Mouse (Mus musculus) liver, adult 2 months (tissue): ENCODE data around the gene Tdrd6.

Source experiments
- CTCF ChIP-seq: fragments of 200-500 bp; IDR thresholded peaks from 2 replicates; pipeline ENCODE4 v1.5.1; 2011; ENCODE audit warnings: low read depth, low read length, control low read depth
- POLR2A ChIP-seq: fragments of 200-500 bp; IDR thresholded peaks from 2 replicates; pipeline ENCODE4 v1.6.1; 2011; ENCODE audit warnings: low read length, control low read depth; ENCODE audit not compliant: insufficient read depth; ENCODE audit errors: extremely low read depth

DNA sequence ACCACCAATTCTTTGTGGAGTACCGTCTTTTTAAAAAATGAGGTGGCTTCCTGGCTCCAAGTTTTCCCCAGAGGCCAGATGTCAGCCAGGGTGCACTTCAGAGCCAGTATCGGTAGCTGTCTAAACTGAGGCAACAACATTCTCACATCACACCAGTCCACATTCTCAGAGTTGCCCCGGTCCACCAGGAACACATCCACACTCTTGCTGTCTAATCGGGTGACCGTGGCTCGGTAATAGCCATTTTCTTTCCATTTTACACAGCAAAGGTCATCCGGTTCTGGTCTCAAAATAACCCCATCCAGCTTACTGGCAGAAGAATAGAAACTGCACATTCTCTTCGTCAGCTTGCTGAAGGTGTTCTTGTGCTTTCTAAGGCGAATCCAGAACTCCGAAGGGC, 1.9 kb downstream of the Tdrd6 start:
- TF ChIP-seq CTCF (no peak), POLR2A (no peak)
